Mouse (Mus musculus) cerebellum, postnatal 10 days (tissue): ENCODE data around the gene Tex14.

ENCODE experiments used
- DNase-seq, 2 experiments: peaks; one replicate each; pipeline ENCODE4 v3.0.0; 2021; ENCODE audit warnings: mixed read lengths in 2 of 2

Gene Tex14

GRCm38 (mm10) chr11:87595327-87595841, 190.5 kb downstream of the Tex14 start:
- DNase-seq: peak; percentile 90 to 95

GRCm38 (mm10) chr11:87595976-87596375, 191.1 kb downstream of the Tex14 start:
- peak; percentile 61 to 63 for DNase-seq

GRCm38 (mm10) chr11:87596492-87596891, 191.6 kb downstream of the Tex14 start:
- peak; percentile 58 to 59 for DNase-seq

- peak; percentile 33 to 34 for DNase-seq
These were observed 192.2 kb downstream of the Tex14 start for GRCm38 (mm10) chr11:87597061-87597460.

- no peak for DNase-seq
These were observed 194.7 kb downstream of the Tex14 start for GRCm38 (mm10) chr11:87599395-87600089.

- no peak for DNase-seq
These were observed 195.5 kb downstream of the Tex14 start for GRCm38 (mm10) chr11:87600322-87600853.

GRCm38 (mm10) chr11:87602234-87602633, 197.4 kb downstream of the Tex14 start:
- no peak for DNase-seq

GRCm38 (mm10) chr11:87603571-87603970, 198.7 kb downstream of the Tex14 start:
- DNase-seq: no peak
